Mouse (Mus musculus) ES-CJ7 (cell line): ENCODE results near the gene Cenpb.

ENCODE experiments used
- DNase-seq: peaks from one replicate; pipeline ENCODE4 v3.0.0; 2011; ENCODE audit warnings: low read depth, low spot score

Cenpb gene

GRCm38 (mm10) chr2:131200710-131201109 is 20.8 kb upstream of the Cenpb start:
- no peak for DNase-seq

- no peak for DNase-seq
These were observed 16.9 kb upstream of the Cenpb start for GRCm38 (mm10) chr2:131196606-131197316.

- DNase-seq, result no peak
These were observed 11.1 kb upstream of the Cenpb start for GRCm38 (mm10) chr2:131191005-131191390.

- no peak for DNase-seq
These were observed 10.6 kb upstream of the Cenpb start for GRCm38 (mm10) chr2:131190344-131191004.

GRCm38 (mm10) chr2:131189521-131190309 is 9.8 kb upstream of the Cenpb start:
- no peak for DNase-seq

DNA sequence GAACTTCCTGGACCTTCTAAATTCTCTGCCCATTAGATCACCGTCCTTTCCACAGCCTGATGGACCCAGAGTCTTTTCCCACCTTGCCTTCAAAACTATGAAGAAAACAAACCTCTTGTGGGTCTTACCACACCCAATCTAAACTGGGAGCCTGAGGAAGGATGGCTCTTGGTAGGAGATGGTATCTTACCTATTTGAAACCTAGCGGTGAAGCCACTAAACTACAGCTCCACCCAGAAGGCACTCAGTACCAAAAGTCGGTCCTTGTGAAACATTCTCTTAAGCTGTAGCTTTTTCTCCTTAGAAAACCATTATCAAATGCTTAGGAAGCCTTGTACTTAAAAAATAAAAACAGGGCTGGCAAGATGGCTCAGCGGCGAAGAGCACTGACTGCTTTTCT is 8.4 kb upstream of the Cenpb start:
- DNase-seq, result no peak

- DNase-seq, result no peak
These were observed 7.7 kb upstream of the Cenpb start for GRCm38 (mm10) chr2:131187602-131187922.

GRCm38 (mm10) chr2:131186771-131187601 is 7.1 kb upstream of the Cenpb start, which contains the start of the genes Cdc25b and Spef1:
Gene Cdc25b (plus strand): TSS chr2:131186949.
Gene Spef1 (minus strand): TSS chr2:131187282.
- DNase-seq, result peak; percentile 76

GRCm38 (mm10) chr2:131186343-131186742 is 6.5 kb upstream of the Cenpb start:
- no peak for DNase-seq

- peak; percentile 76 for DNase-seq
These were observed 501 bp downstream of the Cenpb start for GRCm38 (mm10) chr2:131179246-131179886.

DNA sequence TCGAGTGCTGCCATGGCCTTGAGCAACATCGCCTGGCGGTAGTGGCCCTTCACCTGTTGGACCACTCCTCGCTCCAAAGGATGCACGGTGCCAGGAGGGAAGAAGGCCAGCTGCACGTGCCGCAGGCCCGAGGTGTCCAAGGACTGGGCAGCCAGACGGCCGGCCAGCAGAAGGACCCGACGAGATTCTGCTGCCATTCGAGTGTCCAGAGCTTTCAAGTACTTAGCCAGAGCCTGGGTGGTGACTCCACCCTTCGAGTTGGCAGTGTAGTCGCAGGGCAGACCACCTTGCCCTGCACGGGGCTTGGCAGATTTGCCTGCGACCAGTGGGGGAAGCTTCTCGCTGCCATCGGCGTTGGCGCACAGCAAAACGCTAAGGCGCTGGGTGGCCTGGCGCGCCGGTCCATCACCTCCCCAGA is 1.0 kb downstream of the Cenpb start:
- no peak for DNase-seq

- DNase-seq, result no peak
These were observed 1.9 kb downstream of the Cenpb start for GRCm38 (mm10) chr2:131177932-131178331.

GRCm38 (mm10) chr2:131176491-131176890 is 3.4 kb downstream of the Cenpb start:
- DNase-seq, result peak; percentile 37

DNA sequence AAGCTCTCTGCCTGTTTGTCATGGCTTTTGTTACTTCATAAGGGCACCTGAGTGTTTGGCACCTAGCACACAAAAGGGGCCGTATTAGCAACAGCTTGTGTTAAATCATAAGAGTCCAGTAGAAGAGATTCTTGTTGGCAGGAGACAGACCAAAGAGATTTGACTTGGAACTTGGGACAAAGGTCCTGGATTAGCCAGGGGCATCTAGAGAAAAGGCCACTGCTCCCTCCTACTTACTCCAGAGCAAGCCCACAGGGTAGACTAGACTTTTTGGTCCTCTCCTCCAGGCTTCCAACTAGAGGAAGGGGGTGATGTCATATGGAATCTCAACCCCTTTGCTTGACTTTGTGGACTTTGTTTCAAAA is 3.9 kb downstream of the Cenpb start:
- DNase-seq, result no peak

DNA sequence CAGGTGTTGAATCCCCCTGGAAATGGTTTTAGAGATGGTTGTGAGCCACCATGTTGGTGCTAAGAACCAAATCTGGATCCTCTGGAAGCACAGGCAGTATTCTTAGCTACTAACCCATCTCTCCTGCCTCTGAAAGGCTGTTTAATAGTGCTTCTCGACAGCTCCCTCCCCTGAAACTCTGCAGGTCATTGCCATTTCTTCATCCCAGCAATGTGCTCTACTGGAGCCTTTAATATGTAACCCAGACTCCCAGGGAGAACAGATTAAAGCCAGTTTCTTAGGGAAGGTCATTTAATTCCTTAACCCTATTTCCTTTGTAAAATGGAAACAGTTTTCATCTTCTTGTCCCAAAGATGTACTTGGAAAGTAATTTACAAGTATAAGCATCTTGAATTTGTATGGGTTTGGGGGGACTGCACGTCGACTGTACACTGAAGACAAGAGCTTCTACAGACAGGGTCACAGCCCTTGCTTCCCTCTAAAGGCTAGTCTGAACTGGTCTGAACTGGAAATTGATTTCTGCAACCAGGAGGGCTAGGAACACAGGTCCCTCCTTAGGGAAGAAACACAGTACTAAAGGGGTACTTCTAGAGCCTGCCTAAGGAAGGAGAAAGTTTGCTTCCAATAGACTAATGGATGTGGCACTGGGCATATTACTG is 4.5 kb downstream of the Cenpb start:
- peak; percentile 78 for DNase-seq

DNA sequence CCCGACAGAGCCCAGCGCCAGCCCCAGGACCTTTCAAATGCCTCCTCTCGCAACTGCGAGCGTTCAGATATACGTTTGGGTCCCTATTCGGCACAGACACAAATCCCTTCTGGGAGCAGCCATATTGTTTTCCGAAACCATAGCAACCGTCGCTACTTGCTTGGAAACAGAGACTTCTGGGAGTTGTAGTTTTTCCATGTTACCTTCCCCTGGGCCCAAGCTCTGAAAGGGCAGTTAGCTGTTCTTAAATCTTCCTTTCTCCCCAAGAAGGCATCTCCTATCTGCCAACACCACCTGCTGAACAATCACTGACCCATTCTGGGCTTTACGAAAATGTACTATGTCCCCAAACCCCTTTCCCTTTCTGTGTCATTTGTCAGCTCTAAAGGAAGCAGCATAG is 5.2 kb downstream of the Cenpb start:
- peak; percentile 77 for DNase-seq

DNA sequence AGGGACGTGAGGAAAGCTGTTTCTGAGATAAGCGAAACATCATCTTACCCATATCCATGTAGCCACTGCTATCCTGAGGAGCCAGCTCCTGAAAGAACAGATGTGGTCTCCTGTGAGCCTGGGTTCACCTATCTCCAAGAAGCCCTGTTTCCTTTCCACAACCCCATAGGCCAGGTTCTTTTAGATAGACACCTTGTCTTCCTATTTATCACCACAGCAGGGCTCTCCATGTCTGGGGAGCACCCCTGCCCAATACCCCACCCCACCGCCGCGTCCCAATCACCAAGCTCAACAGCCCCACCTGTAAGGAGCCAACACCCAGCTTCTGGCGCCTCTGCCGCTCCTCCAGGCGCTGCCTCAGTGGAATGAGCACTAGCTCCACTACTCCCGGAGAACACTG is 7.5 kb downstream of the Cenpb start:
- DNase-seq, result no peak

DNA sequence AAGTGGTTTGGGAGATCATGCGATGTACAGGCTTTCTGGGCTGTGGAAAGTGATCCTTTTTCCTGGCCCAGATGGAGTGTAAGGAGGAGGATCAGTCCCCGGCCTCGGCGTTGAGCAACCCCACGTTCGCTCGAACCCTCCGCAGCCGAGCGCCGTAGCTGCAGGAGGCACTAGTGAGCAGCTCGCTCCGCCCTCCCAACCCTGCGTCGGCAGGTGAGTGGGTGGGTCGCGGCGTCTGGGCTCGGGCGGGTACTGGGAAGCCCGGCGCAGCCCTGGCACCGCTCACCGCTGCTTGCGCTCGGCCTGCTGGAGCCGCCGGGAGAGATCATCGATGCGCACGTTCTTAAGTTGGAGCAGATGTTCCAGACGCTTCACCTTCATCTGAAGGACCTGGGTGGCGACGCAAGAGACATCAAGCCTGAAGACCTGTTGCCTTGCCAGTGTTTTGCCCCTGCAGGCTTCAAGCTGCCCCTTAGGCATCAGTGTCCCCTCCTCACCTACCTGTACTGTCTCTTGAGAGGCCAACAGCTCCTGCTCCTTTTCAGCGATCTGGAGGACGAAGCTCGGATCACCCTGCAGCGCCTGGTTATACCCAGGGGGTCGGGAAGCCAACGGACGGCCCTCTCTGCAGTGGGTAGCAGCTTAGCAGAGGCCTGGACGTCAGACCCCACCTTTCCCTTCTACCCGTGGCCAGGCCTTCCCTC is 8.3 kb downstream of the Cenpb start:
- DNase-seq, result peak; percentile 46

GRCm38 (mm10) chr2:131170936-131171335 is 8.9 kb downstream of the Cenpb start:
- peak; percentile 61 for DNase-seq

DNA sequence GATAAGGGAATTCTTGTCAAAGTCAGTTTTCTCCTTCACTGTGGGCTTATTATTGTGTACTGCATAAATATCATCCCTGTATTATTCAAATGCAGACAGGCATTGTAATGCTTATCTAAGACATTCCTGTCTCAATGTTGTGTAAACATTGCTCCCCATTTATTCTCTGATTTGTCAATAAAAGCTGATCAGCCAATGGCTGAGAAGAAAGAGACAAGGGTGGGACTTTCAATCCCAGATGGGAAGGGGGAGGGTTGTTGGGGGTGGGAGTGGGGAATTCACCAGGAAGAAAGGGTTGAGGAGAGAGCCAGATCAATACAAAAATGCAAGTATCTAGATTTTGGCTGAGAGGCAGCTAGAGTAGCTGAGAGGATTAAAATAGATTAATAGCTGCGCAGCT is 11.0 kb downstream of the Cenpb start:
- DNase-seq, result peak; percentile 55
